Mouse (Mus musculus): ENCODE results near the gene Gramd4.

The Gramd4 gene

DNA sequence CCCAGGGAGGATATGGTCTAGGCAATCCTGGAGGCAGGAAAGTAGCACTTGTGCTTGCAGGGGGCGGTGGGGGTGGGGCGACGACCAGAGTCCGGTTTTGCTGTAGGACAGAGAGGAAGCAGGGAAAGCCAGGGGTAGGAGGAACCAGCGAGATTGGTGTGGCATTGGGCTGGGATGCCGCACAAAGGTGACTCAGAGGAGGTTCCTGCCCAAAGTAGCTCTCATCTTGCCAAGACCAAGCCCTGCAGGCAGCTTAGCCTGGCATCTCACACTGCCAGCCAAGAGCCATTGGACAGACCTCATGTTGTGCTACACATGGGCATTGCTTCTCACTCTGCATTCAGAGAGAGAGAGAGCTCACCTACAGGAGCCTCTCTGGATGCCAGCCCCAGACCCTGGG, at the start of gene Gramd4:
Gene Gramd4, plus strand, starts transcription at position 283 of the 400 bp plus-strand sequence.
- peak in 1 of 2 experiments; percentile 72 for DNase-seq

- DNase-seq = no peak
These were observed 44.4 kb upstream of the Gramd4 start for GRCm38 (mm10) chr15:86013130-86013529.

GRCm38 (mm10) chr15:86013656-86014055, 43.8 kb upstream of the Gramd4 start:
- DNase-seq = peak in 1 of 2 experiments; percentile 40

DNA sequence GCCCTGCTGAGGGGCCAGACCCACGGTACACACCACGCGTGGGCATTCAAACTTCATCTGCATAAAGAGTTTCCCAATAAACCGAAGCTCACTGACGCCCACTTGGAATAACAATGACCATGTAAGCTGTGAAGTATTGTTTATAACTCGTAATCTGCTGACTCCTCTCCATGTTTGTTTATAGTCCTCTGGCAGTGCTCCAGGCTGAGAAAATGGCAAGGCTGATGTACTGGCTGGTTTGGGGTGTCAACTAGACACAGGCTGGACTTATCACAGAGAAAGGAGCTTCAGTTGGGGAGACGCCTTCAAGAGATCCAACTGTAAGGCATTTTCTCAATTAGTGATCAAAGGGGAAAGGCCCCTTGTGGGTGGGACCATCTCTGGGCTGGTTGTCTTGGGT, 42.5 kb upstream of the Gramd4 start:
- DNase-seq = no peak

DNA sequence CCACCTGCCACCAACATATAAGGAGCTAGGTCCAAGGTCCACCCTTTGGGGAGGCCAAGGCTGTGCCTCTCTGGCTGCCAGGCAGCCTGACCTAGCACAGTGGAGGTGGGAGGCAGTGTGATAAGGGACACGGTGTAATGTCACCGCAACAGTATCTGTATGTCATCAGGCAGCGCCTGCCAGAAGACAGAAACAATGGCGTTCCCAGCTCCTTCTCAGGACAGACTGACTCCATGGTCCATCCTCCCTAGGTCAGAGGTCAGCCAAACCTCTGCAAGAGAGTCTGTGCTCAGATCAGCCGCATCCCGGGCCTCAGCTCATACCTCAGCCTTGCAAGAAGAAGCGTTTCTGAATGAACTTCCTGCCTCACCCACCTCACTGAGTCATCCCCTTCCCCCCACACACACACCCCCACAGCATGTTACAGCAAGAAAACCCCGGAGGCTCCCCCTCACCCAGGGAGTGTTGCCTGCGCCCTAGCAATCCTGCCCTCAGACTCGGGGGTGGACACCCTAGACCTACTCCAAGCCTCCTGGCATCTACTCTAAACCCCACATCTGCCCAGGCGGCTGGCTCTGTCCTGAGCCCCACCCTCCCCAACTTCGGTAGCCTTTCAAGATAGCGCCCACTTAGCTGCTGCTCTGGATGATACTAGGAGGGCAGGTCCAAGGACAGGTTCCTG, 41.5 kb upstream of the Gramd4 start:
- peak in 1 of 2 experiments; percentile 47 for DNase-seq

GRCm38 (mm10) chr15:86017336-86017735, 40.2 kb upstream of the Gramd4 start:
- DNase-seq = no peak

- no peak for DNase-seq
These were observed 38.6 kb upstream of the Gramd4 start for GRCm38 (mm10) chr15:86018753-86019512.

DNA sequence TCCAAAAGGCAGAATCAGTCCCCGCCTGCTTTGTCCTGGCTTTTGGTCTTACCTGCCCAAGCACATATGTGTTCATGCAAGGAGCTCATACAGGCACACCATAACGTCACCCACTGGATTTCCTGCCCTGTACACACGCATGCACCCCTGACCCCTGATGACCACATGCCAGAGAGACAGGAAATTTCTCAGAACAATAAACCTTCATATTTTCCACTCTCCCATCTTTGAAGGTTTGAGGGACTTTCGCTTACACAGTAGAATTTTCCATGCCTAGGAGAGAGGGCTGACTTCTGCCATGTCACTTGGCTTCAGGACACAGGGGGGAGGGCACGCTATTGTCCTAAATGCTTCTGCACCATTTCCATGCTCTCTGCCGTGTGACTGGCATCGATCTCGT, 37.5 kb upstream of the Gramd4 start:
- DNase-seq = no peak

DNA sequence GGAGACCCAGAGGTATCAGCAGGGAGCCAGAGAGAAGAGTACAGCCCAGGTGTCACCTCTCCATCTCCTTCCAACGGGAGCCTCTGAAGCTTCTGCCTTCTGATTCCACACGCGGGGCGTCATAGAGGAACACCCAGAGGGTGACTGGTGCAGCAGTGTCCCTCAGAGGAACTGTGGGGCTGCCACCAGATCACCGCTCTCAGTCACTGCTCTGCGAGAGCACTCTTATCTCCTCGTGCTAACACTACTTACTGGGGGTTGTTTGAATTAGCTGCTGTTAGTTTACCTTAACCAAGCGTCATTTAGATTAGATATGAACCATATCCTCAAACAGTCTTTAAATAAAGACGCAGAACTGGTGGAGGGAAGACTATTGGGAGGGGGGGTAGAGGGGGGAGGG, 36.2 kb upstream of the Gramd4 start:
- DNase-seq = no peak

DNA sequence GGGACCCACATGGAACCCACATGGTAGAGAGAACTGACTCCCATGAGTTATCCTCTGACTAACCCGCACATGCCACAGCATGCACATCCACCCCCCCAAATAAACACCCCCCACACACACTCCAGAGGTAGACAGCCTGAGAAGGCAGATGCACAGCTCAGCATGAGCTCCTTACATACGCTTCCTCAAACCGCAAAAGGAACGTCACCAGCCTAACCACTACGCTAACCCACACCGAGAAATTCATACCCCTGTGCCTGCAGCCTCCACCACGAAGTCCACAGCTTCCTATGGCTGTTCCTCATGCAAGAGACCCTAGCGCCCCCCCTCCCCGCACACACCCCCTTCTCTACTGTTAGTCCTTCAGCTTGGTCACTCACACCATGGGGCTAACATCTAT, 35.5 kb upstream of the Gramd4 start:
- no peak for DNase-seq

DNA sequence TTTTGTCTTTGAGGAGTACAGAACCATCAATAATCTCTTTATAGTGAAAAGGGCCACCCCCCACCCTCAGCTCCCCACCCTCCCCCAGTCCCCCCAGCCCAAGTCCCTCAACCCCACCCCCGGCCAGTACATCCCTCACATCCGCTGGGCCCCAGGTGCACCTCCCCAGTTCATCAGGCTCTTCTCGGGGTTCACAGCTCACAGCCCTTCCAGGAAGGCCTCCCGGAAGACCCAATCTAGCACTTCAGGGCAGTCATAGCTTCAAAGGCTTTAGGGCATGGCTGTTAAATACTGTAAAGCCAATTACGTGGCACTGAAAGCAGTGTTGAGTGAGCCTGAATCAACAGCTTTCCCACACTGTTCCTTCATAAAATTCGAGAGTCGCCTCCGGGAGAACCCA, 29.6 kb upstream of the Gramd4 start:
- no peak for DNase-seq

DNA sequence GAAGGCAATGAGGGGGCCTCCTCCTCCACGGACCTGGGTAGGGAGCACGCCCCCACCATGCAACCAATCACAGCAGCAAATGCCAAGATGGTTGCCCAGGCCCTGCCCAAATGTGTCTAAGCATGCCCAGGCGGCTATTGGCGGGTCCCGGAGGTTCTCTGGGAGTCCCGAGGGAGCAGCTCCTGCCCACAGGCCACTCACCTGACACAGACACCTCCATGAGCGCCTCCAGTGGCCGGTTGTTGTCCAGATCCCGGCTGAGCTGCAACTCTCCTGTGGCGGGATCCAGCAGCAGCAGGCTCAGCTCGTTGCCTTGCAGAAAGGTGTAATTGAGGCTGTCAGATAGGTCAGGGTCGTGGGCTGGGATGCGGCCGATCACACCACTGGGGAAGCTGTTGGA, 27.5 kb upstream of the Gramd4 start:
- no peak for DNase-seq

- DNase-seq = peak; percentile 63 to 77
These were observed 24.7 kb upstream of the Gramd4 start for GRCm38 (mm10) chr15:86032811-86033190.

DNA sequence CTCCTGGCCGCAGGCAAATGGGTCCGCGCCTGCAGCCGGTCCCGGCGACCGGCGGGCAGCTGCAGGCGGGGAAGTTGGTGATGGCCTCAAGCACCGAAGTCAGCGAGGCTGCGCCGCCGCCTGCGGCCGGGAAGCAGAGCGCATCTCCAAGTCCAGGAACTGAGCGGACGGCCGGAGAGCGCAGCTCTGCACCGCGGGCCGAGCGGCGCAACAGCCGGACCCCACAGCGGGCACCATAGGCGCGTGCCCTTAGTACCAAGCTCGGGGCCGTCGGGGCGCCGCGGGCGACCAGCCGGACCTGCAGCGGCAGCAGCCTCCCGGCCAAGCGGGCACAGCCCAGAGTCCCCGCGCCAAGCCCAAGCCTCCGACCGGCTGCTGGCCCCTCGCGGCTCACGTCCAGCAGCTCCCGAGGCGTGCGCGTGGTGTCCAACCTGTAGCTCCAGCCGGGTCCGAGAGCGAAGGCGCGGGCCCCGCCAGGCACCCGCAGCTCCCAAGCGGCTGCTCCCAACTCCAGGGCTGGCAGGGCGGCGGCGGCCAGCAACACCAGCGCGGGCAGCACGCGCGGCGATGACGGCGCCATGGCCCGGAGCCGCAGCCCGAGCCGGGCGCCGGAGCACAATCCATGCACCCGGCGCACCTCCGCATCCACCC, 24.2 kb upstream of the Gramd4 start, which contains the start of gene Celsr1:
Gene Celsr1, minus strand, starts transcription at position 587 of the 651 bp plus-strand sequence.
- peak; percentile 24 to 58 for DNase-seq

DNA sequence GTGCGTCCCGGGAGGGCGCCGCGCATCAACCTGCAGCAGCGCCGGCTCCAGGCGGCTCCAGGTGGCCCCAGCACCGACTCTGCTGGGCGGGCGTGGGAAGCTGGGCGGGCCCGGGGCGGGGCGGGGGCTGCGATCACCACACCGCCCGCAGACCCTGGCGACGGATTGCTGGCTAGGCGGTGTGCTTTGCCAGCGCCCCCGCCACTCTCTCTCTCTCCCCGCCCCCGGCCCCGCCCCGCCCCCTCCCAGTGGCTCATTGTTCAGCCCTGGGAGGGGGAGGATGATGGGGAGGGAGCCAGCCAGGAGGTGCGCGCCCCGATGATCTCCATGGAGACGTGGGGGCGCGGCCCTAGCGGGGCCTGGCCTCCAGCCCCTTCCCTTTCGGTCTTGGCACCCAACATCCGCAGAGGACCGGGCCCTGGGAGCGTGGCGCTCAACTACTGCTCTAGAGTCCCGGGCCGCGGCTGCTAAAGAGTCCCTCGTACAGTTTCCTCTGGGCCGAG, 23.4 kb upstream of the Gramd4 start:
- DNase-seq = peak; percentile 74 to 90

DNA sequence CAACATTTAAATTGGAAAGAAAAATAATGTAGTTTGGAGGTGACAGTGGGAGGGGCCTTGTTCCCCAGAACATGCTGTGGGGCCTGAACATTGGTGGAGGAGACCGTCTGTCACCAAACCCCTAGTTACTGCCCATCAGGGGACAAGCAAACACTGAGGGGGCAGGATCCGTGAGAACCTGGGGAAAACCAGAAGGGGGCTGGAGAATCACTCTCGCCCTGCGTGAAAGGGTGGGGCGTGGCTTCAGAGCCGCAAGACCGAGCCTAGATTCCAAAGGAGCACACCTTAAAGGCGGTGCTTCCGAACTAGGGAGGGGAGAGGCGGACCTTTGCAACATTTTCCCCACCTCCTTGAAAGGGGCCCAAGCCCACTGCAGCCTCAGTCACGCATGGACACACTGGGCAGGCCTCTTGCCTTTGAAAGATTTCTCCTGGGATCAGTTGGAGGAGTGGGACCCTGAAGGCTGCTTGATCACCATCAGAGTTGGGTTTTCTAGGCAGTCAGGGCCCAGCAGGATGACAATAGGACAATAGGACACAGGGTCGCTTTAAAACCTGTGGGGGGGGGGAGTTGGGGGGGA, 22.6 kb upstream of the Gramd4 start:
- no peak for DNase-seq

DNA sequence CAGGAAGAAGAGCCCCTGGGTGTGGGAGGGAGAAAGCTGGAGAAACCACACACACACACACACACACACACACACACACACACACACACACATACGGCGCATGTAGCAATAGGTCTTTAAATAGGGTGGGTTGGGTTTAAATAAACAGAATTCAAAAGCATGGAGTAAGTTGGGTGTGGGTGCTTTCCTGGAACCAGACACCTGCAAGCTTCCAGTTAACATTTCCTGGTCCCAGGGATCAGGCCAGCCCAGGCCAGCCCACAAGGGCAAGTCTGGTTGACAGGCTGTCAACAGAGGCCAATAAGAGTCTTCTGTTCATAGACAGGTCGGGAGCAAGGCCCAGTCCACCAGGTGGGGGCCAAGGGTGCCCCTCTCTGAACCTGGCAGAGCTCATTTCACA, 21.6 kb upstream of the Gramd4 start:
- DNase-seq = no peak

- DNase-seq = peak; percentile 48 to 64
These were observed 18.7 kb upstream of the Gramd4 start for GRCm38 (mm10) chr15:86038802-86039201.

DNA sequence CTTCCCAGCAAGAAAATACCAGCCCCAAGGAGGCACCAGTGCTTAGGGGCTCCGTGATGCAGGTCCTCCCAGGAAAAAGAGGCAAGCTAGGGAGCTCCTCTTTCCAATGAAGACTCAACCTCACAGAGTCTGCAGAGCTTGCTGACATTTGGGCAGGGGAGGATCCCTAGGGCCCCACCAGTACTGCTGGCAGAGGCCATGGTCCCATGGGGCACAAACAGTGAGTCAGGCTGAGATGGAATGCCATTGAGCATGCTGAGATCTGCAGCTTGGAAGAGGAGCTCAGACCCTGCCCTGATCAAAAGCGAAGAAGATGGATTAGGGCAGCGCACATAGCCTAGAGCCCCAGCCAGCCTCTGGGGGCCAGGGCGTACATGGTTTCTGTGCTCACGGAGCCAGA, 16.1 kb upstream of the Gramd4 start:
- DNase-seq = no peak

DNA sequence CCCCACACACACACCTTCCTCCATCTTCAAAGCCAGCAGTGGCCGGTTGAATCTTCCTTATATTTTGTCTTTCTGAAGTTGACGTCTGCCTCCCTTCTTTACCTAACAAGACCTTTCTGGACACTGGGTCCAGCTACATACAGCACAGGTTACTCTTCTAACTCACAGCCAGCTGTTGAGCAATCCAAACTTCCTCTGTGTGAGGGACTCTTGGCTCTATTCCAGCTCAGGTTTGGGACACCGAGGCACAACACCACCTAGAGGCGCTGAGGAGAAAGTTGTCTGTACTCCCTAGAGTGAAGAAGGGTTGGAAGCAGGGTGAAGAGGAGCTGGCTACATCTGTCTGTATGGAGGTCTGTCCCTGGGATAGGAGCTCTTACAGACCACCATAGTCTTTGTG, 15.1 kb upstream of the Gramd4 start:
- no peak for DNase-seq

GRCm38 (mm10) chr15:86049510-86049909, 8.0 kb upstream of the Gramd4 start:
- no peak for DNase-seq

DNA sequence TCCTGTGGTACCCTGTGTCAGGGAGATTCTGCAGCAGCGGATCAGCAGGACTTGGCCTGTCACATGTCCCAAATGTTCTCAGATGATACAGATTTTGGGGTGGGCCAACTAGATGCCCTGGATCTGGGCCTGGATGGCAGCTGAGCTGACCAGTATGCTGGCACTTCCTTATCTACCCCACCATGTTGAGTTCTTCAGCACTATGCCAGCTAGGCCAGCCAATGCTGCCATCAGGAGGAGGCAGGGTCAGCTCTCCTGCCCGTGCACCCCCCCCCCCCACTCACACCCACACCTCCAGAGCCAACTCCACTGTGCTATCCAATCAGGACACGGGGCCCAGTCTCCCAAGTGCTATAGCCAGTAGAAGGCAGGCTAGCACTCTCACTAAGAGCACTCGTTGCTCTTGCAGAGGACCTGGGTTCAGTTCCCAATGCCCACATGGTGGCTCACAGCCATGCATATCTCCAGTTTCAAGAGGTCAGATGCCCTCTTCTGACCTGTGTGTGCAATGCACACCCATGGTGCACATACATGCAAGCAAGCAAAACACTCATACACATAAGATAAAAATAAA, 7.2 kb upstream of the Gramd4 start:
- DNase-seq = no peak

DNA sequence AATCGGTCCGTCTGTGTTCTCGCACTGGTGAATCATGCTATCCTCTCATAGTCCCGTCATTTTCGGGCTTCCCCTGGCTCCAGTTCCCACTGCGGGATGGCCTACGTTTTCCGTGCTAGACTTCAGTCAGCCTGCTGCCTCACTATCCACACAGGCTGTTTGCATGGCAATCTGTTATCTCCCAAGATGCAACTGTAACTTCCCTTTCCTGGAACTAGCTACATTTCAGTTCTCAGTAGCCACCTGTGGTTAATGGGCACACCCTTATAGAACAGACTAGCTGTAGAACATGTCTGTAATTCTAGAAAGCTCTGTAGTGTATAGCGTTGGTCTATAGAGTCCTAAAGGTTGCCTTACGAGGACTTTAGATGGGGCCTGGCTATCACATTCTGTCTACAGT, 6.3 kb upstream of the Gramd4 start:
- no peak for DNase-seq

Data from kidney, postnatal 25 days (tissue).